Mouse (Mus musculus) bone marrow macrophage, adult 2 months (primary cell): ENCODE data around the gene Rftn2.

ENCODE experiments used
- CTCF ChIP-seq: IDR thresholded peaks from 2 replicates; pipeline ENCODE4 v1.5.1; 2012; ENCODE audit warnings: low read depth, mild to moderate bottlenecking, low read length, moderate library complexity
- POLR2A ChIP-seq: IDR thresholded peaks from 2 replicates; pipeline ENCODE4 v1.6.1; 2012; ENCODE audit warnings: mild to moderate bottlenecking, low read depth, low read length, borderline replicate concordance

DNA sequence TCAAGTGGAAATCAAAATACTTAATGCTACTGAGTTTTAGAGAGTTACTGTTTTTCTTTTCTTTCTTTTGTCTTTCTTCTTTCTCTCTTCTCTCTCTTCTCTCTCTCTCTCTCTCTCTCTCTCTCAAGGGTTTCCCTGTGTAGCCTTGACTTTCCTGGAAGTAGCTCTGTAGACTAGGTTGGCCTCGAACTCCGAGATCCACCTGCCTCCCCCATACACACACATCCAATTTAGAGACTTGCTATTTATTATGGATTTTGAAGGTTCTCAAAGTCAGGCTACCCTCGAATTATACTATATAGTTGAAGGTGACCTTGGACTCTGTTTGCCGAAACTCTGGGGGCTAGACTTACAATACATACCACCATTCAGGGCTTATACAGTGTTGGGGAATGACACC lies 94.3 kb downstream of the Rftn2 start:
- no peak for TF ChIP-seq CTCF
- no peak for TF ChIP-seq POLR2A
